Mouse (Mus musculus) kidney, adult 2 months (tissue): ENCODE data around the gene Tmem229b. TPM values are rescaled to one million over a fixed set of nuclear protein-coding genes. Genes with fewer than 3 reads are reported as not detected.

Experiments
- DNase-seq: peaks from one replicate; pipeline ENCODE4 v3.0.0; 2021
- H3K27ac ChIP-seq: fragments of 200-500 bp; 2 replicates; pipeline ENCODE4 v1.5.1; 2012; ENCODE audit warnings: low read depth, low read length, control low read depth, inconsistent platforms; ENCODE audit not compliant: insufficient read depth
- H3K27me3 ChIP-seq: fragments of 200-500 bp; replicated peaks from 2 replicates; pipeline ENCODE4 v1.6.1; 2012; ENCODE audit warnings: mild to moderate bottlenecking, moderate library complexity, low read length, inconsistent platforms; ENCODE audit not compliant: control insufficient read depth, insufficient read depth
- H3K36me3 ChIP-seq: fragments of 200-500 bp; 2 replicates; pipeline ENCODE4 v1.6.1; 2012; ENCODE audit warnings: mild to moderate bottlenecking, moderate library complexity, low read length, inconsistent platforms; ENCODE audit not compliant: control insufficient read depth, insufficient read depth
- H3K4me1 ChIP-seq: fragments of 200-500 bp; 2 replicates; pipeline ENCODE4 v1.6.1; 2011; ENCODE audit warnings: low read length; ENCODE audit not compliant: control insufficient read depth, insufficient read depth
- H3K4me3 ChIP-seq: fragments of 200-500 bp; 2 replicates; pipeline ENCODE4 v1.5.1; 2011; ENCODE audit warnings: mild to moderate bottlenecking, low read depth, low read length, control low read depth; ENCODE audit not compliant: insufficient read depth
- CTCF ChIP-seq: fragments of 200-500 bp; conservative IDR thresholded peaks from 2 replicates; pipeline ENCODE4 v1.5.1; 2011; ENCODE audit warnings: low read depth, mild to moderate bottlenecking, control low read depth, low read length, moderate library complexity, mixed read lengths; ENCODE audit not compliant: insufficient read depth, insufficient read length
- POLR2A ChIP-seq: fragments of 200-500 bp; IDR thresholded peaks from one replicate; pipeline ENCODE4 v1.6.1; 2011; ENCODE audit warnings: low read depth, low read length, control low read depth
- WGBS: fragments of 180-500 bp; shearing (Covaris S2); methylation state at CpG from one replicate; pipeline ENCODE4 v1.1.7; 2018; 5-methylcytosine and 5-hydroxymethylcytosine counted together
- polyA plus RNA-seq: library from polyadenylated mRNA; depleted of rRNA; stranded (reverse); fragments of >200 nt; gene quantifications from 2 replicates; pipeline ENCODE4 v1.2.3, GENCODE M21; 2012; rRNA removed

The Tmem229b gene
- polyA plus RNA-seq, 1 experiment, result 7.4 TPM

- no peak for DNase-seq
- no peaks in the 10 kb centered on the region for H3K36me3 ChIP-seq
- H3K27me3 ChIP-seq, result no peaks in the 10 kb centered on the region
- H3K4me3 ChIP-seq, result no peak overlapping the region
- WGBS, result 78% methylated on average over 3 of the region's 3 CpGs
- H3K27ac ChIP-seq, result no peak overlapping the region
- H3K4me1 ChIP-seq, result 0 out of 2 replicates have a peak, but pooled peaks cover 6% of the 10 kb centered on the region
- TF ChIP-seq CTCF (no peak), POLR2A (no peak)
Observed at GRCm38 (mm10) chr12:78916278-78916677, 91.1 kb downstream of the Tmem229b start.

DNA sequence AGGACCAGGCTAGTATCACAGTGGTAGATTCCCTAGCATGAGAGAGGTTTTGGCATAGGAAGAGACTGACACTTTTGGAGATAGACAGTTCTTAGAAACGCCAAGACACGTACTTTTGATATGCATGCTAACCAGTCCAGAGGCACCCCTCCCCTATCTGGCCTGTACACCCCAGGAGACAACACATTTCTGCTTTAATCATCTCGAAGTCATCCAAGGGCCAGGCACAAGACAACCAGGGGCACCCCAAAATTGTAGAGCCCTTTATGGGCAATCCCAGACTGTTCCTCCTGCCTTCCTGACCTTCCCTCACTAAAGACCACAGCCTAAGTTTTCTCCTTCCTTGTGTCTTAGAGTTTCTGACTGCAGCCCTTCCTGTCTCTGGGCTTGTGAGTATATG, 91.9 kb downstream of the Tmem229b start:
- Histone ChIP-seq H3K36me3 (no peaks in the 10 kb centered on the region), H3K4me3 (no peak overlapping the region), H3K4me1 (0 out of 2 replicates have a peak, but pooled peaks cover 6% of the 10 kb centered on the region), H3K27me3 (no peaks in the 10 kb centered on the region; the same call in 1 of the 2 replicates), H3K27ac (no peak overlapping the region)
- 68% methylated on average over 3 of the region's 3 CpGs for WGBS
- no peak for TF ChIP-seq POLR2A
- TF ChIP-seq CTCF, result no peak
- DNase-seq, result no peak

- TF ChIP-seq CTCF (no peak), POLR2A (no peak)
- Histone ChIP-seq H3K4me1 (0 out of 2 replicates have a peak, but pooled peaks cover 6% of the 10 kb centered on the region), H3K4me3 (no peak overlapping the region), H3K36me3 (no peaks in the 10 kb centered on the region), H3K27ac (no peak overlapping the region), H3K27me3 (no peaks in the 10 kb centered on the region; the same call in 1 of the 2 replicates)
- WGBS, result 91% methylated on average over 4 of the region's 4 CpGs
- DNase-seq, result no peak
Observed at GRCm38 (mm10) chr12:78914458-78914857, 93.0 kb downstream of the Tmem229b start.

Other genes with a start within 250 kb of the Tmem229b start
- gene Atp6v1d, start 146.0 kb downstream of the Tmem229b start, polyA plus RNA-seq, result 32.8 and 52.6 TPM in 2 replicates
- 9.7 and 14.4 TPM in 2 replicates for gene Eif2s1, start 145.8 kb downstream of the Tmem229b start, polyA plus RNA-seq
- gene Plek2, start 100.7 kb downstream of the Tmem229b start, polyA plus RNA-seq, result 2.0 TPM in 2 replicates
- gene Plekhh1, start 21.5 kb upstream of the Tmem229b start, polyA plus RNA-seq, result 9.3 and 10.8 TPM in 2 replicates
- gene Pigh, start 82.0 kb upstream of the Tmem229b start, polyA plus RNA-seq, result 12.4 and 17.1 TPM in 2 replicates
- gene Arg2, start 123.2 kb upstream of the Tmem229b start, polyA plus RNA-seq, result 19.2 and 26.3 TPM in 2 replicates
- 49.4 and 50.7 TPM in 2 replicates for gene Vti1b, start 165.0 kb upstream of the Tmem229b start, polyA plus RNA-seq
- gene Rdh11, start 184.7 kb upstream of the Tmem229b start, polyA plus RNA-seq, result 13.0 and 15.2 TPM in 2 replicates
- gene Rdh12, start 201.3 kb upstream of the Tmem229b start, polyA plus RNA-seq, result 0.78 and 0.84 TPM in 2 replicates